Mouse (Mus musculus) retina, embryonic 14.5 days (tissue): ENCODE results near the gene Rad23a.

Experiments used
- DNase-seq: peaks from one replicate; pipeline ENCODE4 v3.0.0-alpha.2; 2015; ENCODE audit warnings: low spot score

Rad23a gene

GRCm38 (mm10) chr8:84813059-84813458 is 27.4 kb downstream of the Rad23a start:
- DNase-seq, result peak; percentile 91

DNA sequence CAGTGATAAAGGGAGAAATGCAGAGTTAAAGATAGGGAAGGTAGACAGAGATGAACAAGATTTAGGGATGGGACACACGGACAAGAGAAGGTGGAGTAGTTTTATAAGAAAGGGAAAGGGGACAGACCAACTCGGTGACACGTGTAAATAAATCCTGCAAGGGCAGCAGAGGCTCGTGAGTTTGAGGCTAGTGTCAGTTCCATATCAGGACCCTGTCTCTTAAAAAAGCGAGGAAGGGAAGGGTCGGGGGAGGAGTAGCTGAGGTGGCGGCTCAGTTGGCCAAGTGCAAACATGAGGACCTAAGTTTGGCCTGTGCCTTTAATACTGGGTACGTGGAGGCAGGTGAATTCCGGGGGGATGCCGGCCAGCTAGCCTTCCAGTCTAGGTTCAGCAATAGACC is 29.2 kb downstream of the Rad23a start:
- DNase-seq, result no peak

DNA sequence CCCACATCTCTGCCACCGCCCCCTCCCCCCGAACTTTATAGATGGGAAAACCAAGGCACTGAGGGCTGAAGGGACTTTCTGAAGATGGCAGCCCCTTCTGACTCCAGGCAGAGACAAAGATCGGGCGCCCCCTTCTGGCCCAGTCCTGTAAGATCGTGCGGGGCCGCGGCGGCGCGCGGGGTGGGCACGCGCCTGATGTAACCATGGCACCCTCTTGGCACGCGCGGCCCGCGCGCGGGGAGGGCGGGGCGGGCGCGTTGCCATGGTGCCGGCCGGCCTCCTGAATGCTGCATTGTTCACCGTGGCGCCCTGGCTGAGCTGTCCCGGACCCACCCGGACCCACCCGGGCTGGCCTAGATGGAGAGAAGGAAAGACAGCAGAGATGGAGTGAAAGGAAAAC is 29.6 kb downstream of the Rad23a start:
- DNase-seq, result peak; percentile 94

GRCm38 (mm10) chr8:84809941-84810280 is 30.6 kb downstream of the Rad23a start:
- no peak for DNase-seq

DNA sequence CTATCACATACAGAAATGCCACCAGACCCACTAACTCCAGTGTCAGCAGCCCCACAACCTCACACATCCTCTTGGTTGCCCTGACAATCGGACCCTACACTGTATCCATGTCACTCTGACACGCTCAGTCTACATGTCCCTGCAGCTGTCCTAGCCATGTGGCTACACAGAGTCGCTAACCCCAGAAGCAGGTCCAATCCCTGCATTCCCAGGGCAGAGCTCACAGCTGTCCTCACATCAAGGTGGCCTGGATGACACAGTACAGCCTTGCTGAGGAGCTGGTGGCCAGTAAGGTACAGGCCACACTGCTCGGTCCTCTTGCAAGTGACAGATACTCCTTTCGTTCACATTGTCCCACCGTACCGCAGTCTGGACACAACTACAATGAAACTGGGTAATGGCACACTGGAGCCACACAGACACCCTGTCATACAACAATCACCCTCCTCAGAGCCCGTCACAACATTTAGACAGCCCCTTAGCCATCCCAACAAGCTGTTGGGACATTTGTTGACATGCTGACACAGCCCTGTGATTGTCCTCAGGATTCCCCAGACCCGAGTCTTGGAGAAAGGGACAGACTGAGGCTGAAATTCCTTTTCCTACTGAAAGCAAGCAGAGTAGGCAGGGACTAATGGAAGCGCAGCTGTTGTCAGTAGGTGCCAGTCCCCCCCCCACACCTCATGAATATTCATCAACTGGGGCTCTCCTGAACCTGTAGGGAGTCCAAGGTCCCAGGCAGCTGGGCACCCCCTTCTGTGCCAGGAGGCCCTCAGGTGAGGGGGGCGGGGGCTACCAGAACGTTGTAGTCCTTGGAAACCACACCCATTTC is 31.1 kb downstream of the Rad23a start:
- DNase-seq, result no peak

- DNase-seq, result no peak
Observed at GRCm38 (mm10) chr8:84806031-84806430, 34.4 kb downstream of the Rad23a start.

DNA sequence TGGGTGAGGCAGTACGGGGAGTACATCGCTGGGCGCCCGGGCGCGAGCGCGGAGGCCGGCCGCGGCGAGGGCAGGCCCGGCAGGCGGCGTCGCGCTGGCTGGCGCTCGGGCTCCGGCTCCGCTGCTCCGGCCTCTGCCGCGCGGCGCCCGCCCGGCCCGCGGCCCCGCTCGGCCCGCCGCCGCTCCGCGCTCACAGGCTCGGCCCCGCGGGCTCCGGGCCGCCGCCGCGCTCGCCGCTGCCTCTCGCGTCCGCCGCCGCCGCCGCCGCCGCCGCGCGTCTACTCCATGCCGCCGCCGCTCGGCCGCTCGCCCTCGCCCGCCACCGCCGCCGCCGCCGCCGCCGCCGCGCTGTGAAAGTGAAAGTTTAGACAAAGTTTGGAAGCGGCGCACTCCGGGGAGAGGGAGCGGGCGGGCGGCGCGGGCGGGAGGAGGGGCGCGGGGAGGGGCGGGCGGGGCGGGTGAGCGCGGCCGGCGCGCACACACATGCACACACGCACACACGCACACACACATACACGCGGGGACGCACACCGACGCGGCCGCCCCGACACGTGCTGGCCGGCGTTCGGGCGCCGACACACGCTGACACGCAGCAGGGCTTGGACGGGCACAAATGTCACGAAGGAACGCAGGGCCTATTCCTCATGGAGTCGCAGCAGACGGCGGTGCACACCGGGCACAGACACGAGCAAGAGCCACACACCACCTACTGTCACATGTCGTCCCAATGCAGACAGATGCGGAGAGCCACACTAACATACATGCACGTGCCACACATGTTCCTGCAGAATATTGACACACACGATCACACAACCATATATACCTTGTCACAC is 40.2 kb downstream of the Rad23a start, which contains the start of gene Nfix:
Gene Nfix, minus strand, starts transcription at position 346 of the 833 bp plus-strand sequence.
- DNase-seq, result no peak

GRCm38 (mm10) chr8:84799136-84799931 is 41.1 kb downstream of the Rad23a start:
- DNase-seq, result no peak

DNA sequence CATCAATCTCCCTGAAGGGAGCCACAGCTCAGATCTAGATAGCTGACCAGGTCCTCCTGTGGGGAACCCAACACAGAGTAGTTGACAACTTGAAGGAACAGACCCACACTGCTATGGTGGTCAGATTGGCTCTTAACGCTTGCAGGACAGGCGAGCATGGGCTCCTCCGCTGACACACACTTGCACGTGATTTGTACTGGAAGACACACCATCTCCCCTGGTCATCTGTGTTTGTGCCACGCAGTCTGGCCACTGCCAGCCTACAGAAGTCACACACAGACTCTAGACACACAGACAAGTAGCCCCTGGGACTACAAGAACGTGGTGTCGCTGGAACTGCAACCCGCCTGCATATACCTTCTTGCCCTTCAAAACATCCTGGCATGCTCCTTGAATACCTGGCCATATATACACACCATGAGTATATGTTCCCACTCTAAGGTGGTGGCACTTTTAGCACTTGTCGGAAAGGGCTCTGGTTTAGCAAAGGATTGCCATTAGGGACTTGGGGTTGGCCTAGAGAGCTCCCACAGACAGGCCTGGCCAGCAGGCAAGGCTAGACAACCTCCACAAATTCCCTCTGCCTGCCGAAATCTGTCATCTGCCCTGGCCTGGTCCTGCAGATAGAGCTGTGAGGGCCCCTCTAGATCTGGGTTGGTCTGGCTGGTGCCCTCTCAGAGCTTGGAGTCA is 41.9 kb downstream of the Rad23a start:
- no peak for DNase-seq

DNA sequence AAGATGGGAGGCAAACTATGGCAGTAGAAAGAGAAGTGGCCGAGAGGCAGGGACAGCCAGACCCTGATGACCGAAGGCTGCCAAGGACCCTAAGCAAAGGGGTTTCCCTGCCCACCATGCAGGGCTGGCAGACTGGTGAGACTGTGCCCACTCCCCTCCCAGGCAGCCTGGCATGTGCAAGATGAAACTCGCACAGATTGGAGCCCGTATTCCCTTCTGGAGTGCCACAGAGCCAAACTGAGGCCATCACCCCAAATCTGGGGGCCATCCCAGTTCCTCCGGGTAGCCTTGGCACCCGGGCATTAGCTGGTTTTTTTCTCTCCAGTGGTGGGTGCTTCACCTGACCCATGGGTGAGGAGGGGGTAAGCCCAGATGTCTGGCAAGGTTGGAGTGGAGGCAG is 42.5 kb downstream of the Rad23a start:
- DNase-seq, result no peak

DNA sequence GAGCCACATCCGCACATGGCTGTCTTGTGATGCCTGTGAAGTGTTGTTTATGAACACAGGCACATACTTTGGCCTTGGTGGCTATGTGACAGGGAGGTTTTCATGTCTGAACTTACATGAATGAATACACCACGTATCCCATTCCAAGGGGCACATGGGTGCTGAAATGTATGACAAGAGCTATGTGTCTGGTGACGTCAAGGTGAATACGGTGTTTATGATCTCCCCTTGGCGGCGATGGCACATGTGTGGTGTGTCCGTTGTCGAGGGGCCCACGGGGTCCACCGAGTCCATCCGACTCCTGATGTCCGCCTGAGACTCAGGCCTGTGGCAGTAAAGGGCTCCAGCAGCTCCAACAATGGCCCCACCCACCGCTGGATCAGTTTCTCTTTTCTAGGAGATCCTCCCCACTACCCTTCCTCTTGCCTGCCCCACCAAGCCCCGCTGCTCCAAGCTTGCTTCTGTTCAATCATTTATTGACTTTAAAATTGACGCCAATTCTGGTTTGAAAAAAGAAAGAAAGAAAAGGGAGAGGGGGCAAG is 43.1 kb downstream of the Rad23a start:
- no peak for DNase-seq

DNA sequence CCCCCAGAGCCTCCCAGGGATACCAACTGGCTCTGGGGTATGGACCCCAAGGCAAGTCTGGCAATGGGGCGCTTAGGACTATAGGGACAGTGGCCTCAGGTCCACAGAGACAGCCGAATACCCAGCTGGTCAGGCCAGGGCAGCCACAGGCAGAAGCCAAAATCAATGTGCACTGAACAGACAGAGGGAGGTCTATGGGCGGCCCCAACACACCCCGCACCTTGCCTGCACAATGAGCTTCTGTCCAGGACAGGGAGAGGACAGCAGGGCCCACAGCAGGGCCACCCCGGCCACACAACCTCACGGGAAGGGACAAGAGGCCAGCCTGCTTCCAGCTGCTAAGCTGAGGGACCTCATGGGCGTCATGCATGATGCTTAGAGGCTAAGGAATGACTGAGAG is 46.0 kb downstream of the Rad23a start:
- DNase-seq, result no peak

GRCm38 (mm10) chr8:84793791-84794485 is 46.5 kb downstream of the Rad23a start:
- no peak for DNase-seq

DNA sequence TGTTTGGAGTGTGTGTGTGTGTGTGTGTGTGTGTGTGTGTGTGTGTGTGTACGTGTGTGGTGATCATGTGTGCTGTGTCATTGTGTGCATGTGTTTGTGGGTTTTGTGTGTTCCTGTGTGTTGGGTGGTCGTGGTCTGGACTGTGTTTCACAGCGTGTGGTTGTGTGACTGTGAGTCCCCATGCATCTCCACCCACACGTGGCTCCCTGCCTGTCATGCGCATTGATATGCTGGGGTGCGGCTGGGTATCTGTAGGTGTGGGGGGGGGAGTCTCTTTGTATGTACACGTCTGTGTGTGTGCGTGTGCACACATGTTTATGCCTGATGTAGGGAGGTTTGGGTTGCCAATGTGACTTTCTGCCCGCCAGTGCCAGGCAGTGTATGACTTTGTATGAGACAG is 47.3 kb downstream of the Rad23a start:
- no peak for DNase-seq

GRCm38 (mm10) chr8:84792429-84792947 is 48.0 kb downstream of the Rad23a start:
- DNase-seq, result no peak

- no peak for DNase-seq
Observed at GRCm38 (mm10) chr8:84790537-84790936, 49.9 kb downstream of the Rad23a start.

DNA sequence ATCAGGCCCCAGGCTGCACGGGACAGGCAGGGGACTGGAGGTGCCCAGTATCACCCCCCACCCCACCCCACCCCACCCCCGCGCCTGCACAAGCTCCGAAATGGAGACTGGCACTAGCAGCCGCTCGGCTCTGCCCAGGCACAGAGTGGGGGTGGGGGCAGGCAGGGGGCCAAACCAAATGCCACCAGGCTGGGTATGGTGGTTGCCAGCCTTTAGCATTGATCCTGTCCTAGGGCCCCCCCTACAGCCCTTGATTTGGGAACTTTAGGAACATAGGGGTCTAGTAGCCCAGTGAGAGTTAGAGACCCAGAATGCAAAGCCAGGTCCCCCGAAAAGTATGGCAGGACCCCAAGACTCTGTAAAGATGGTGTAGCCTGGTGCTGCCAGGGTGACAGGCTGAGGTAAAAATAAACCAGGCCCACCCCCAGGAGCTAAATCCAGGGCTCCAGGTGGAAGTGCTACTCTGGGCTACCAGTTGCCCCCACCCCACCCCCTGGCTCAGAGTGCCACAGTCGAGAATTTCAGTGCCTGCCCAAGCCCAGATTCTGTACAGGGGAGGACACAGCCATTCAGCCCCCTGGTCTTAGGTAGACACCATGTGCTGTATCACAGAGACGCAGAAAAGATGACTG is 50.5 kb downstream of the Rad23a start:
- DNase-seq, result no peak

- no peak for DNase-seq
Observed at GRCm38 (mm10) chr8:84789345-84789744, 51.1 kb downstream of the Rad23a start.

- no peak for DNase-seq
Observed at GRCm38 (mm10) chr8:84788896-84789295, 51.6 kb downstream of the Rad23a start.
